Mouse (Mus musculus) inflammation-experienced regulatory T-cells (primary cell): ENCODE measurements around the gene Atp6v1e1. TPM values are rescaled to one million over a fixed set of nuclear protein-coding genes. Genes with fewer than 3 reads are reported as not detected.

Experiments
- polyA plus RNA-seq, 2 experiments: library from polyadenylated mRNA; unstranded; fragments of 100-300 nt; shearing (Covaris generic); gene quantifications; one replicate each; pipeline ENCODE4 v1.2.1; 2017

Atp6v1e1 gene
- polyA plus RNA-seq = 100 to 1,000 TPM; 129 to 133 TPM

DNA sequence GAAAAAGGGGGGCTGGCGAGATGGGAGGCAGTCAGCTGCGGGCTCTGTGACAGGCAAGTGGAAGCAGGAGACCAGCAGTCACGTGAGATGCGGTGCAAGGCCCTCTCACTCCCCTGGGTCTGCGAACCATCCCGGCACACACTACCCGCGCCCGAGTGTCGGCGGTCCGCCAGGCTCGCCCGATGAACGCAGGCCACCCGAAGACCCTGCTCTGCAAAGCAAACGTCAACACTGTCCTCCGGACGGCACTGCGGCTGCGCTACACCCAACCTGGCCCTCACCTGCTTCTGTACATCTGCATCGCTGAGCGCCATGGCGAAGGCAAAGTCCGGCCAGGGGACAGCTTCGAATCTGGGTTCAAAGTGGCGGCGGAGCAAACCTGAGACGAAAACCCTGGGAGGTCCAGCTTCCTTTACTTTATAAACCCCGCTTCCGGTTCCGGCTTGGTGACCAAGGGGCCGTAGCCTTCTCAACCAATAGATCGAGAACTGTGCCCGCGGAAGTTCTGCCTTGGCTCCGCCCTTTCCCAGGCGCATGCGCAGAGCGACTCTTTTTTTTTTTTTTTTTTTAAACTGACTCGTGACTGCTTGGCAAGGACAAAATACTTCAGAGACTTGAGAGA lies at the start of gene Atp6v1e1:
Gene Atp6v1e1 (minus strand): TSS at position 487 of the 622 bp plus-strand sequence.

DNA sequence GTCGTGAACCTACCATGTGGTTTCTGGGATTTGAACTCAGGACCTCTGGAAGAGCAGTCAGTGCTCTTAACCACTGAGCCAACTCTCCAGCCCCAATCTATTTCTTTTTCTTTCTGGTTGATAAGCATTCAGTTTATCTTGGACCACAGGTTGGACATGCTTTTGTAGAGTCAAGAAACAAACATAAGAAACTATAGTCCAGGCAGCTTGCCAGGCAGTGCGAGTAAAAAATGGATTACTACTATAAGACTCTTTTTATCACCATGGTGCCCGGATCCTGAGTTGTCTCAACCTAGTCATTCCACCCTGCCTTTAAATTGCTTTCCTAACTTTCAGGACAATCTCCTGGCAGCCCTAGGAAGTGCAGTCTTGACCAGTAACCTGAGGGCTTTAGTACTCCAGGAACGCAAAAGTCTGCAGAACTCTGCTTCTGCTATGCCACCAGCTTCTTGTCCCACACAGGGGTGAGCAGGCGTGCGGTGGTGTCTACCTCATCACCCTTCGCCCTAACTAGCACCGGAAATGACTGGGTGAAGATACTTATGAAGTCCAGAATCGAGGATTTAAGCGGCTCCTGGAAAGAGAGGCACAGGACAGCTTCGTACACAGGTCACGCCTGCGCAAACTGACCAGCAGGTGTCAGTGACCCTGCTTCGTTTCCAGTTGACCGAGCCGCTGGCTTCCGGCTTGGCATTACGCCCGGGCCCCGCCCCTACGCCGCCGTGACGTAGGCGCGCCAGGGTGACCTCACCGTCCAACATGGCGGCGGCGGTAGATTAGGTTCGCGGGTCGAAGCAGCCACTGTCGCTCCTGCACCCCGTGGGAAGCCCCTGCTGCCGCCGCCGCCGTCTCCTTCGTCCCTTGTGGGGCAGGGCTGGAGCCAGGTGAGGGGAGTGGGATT lies 13.1 kb upstream of the Atp6v1e1 start, which contains the start of gene Bcl2l13:
Gene Bcl2l13 (plus strand): TSS at position 739 of the 901 bp plus-strand sequence.

DNA sequence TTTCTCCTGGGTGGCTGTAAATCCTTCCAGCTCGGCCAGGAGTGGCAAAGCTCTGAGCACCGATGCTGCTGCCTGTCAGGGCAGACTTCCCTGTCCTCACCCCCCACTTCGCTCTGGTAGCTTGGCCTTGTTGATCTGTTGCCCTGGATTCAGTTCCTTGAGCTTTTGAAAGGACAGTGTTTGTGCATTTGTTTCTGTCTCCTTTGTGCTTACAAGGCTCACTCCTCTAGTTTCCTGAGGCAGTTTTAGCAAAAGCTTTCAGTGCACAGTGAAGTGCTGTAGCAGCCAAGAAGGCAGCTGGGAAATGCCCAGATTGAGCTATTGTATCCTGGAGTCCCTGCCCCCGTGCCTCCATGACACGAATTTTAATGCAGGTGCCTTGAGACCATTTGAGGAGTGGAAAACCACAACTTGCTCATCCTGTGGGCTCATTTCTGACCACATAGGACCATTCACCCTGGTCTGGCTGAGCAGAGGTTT lies 49.4 kb downstream of the Atp6v1e1 start, which contains the start of gene Slc25a18:
Gene Slc25a18 (plus strand): TSS at position 430 of the 480 bp plus-strand sequence.

Other genes with a start within 250 kb of the Atp6v1e1 start
- 1 to 10 TPM; 1.1 to 4.3 TPM for gene Cecr2, start 156.4 kb downstream of the Atp6v1e1 start, polyA plus RNA-seq
- under 1 TPM in 1 of 2 experiments, not detected in 1; 0.08 TPM for gene Slc25a18, start 49.2 kb downstream of the Atp6v1e1 start, polyA plus RNA-seq
- 10 to 100 TPM; 25.3 to 26.8 TPM for gene Bcl2l13, start 13.4 kb upstream of the Atp6v1e1 start, polyA plus RNA-seq
- 10 to 100 TPM; 41.5 to 50.6 TPM for gene Bid, start 94.1 kb upstream of the Atp6v1e1 start, polyA plus RNA-seq